Mouse (Mus musculus): ENCODE results near the gene Eif3d. TPM values are rescaled to one million over a fixed set of nuclear protein-coding genes. Genes with fewer than 3 reads are reported as not detected.

Eif3d gene
- polyA plus RNA-seq, 1 experiment: 357 TPM

GRCm38 (mm10) chr15:77983391-77983790, 12.8 kb upstream of the Eif3d start:
- TF ChIP-seq EP300 (IDR thresholded peaks at IDR 0.05; ENCODE audit: insufficient read depth, low read depth, low read length) (no peak), CTCF (IDR thresholded peaks at IDR 0.05; ENCODE audit: low read depth, low read length) (no peak), POLR2A (IDR thresholded peaks at IDR 0.05; ENCODE audit: insufficient read depth, low read length) (no peak)
- no peak overlapping the region for H3K4me3 ChIP-seq (ENCODE audit: low read depth, low read length)
- no peak overlapping the region for H3K9ac ChIP-seq (ENCODE audit: low read depth, poor library complexity, severe bottlenecking)
- H3K9me3 ChIP-seq (replicated peaks; ENCODE audit: control insufficient read depth, insufficient read depth, low read length, poor library complexity, severe bottlenecking): no peaks in the 10 kb centered on the region
- no peaks in the 10 kb centered on the region for H3K4me1 ChIP-seq (ENCODE audit: control insufficient read depth, insufficient read depth, low read length)
- H3K27ac ChIP-seq (ENCODE audit: insufficient read depth, low read length): no peak overlapping the region
- no peaks in the 10 kb centered on the region for H3K36me3 ChIP-seq (ENCODE audit: control insufficient read depth, insufficient read depth, low read length, poor library complexity, severe bottlenecking)
- H3K27me3 ChIP-seq (ENCODE audit: control insufficient read depth, insufficient read depth, low read length, poor library complexity, severe bottlenecking): no peaks in the 10 kb centered on the region

GRCm38 (mm10) chr15:77982195-77982939, 11.8 kb upstream of the Eif3d start:
- Histone ChIP-seq H3K9ac (ENCODE audit: low read depth, poor library complexity, severe bottlenecking) (no peak overlapping the region), H3K27me3 (ENCODE audit: control insufficient read depth, insufficient read depth, low read length, poor library complexity, severe bottlenecking) (no peaks in the 10 kb centered on the region), H3K9me3 (replicated peaks; ENCODE audit: control insufficient read depth, insufficient read depth, low read length, poor library complexity, severe bottlenecking) (no peaks in the 10 kb centered on the region), H3K36me3 (ENCODE audit: control insufficient read depth, insufficient read depth, low read length, poor library complexity, severe bottlenecking) (no peaks in the 10 kb centered on the region), H3K4me1 (ENCODE audit: control insufficient read depth, insufficient read depth, low read length) (no peaks in the 10 kb centered on the region), H3K4me3 (ENCODE audit: low read depth, low read length) (no peak overlapping the region), H3K27ac (ENCODE audit: insufficient read depth, low read length) (no peak overlapping the region)
- no peak for TF ChIP-seq POLR2A (IDR thresholded peaks at IDR 0.05; ENCODE audit: insufficient read depth, low read length)
- TF ChIP-seq CTCF (IDR thresholded peaks at IDR 0.05; ENCODE audit: low read depth, low read length): peak; percentile 89

- no peak for TF ChIP-seq EP300 (IDR thresholded peaks at IDR 0.05; ENCODE audit: insufficient read depth, low read depth, low read length)
- no peak for TF ChIP-seq CTCF (IDR thresholded peaks at IDR 0.05; ENCODE audit: low read depth, low read length)
- TF ChIP-seq POLR2A (IDR thresholded peaks at IDR 0.05; ENCODE audit: insufficient read depth, low read length): no peak
- H3K9me3 ChIP-seq (replicated peaks; ENCODE audit: control insufficient read depth, insufficient read depth, low read length, poor library complexity, severe bottlenecking): no peaks in the 10 kb centered on the region
- no peak overlapping the region for H3K4me3 ChIP-seq (ENCODE audit: low read depth, low read length)
- no peaks in the 10 kb centered on the region for H3K27me3 ChIP-seq (ENCODE audit: control insufficient read depth, insufficient read depth, low read length, poor library complexity, severe bottlenecking)
- no peak overlapping the region for H3K27ac ChIP-seq (ENCODE audit: insufficient read depth, low read length)
- no peak overlapping the region for H3K9ac ChIP-seq (ENCODE audit: low read depth, poor library complexity, severe bottlenecking)
- H3K4me1 ChIP-seq (ENCODE audit: control insufficient read depth, insufficient read depth, low read length): no peaks in the 10 kb centered on the region
- no peaks in the 10 kb centered on the region for H3K36me3 ChIP-seq (ENCODE audit: control insufficient read depth, insufficient read depth, low read length, poor library complexity, severe bottlenecking)
Observed at GRCm38 (mm10) chr15:77981181-77981680, 10.6 kb upstream of the Eif3d start.

GRCm38 (mm10) chr15:77979427-77979865, 8.8 kb upstream of the Eif3d start:
- H3K4me1 ChIP-seq (ENCODE audit: control insufficient read depth, insufficient read depth, low read length): no peaks in the 10 kb centered on the region
- H3K27ac ChIP-seq (ENCODE audit: insufficient read depth, low read length): no peak overlapping the region
- TF ChIP-seq EP300 (IDR thresholded peaks at IDR 0.05; ENCODE audit: insufficient read depth, low read depth, low read length): no peak
- no peak for TF ChIP-seq POLR2A (IDR thresholded peaks at IDR 0.05; ENCODE audit: insufficient read depth, low read length)
- no peak for TF ChIP-seq CTCF (IDR thresholded peaks at IDR 0.05; ENCODE audit: low read depth, low read length)
- no peaks in the 10 kb centered on the region for H3K27me3 ChIP-seq (ENCODE audit: control insufficient read depth, insufficient read depth, low read length, poor library complexity, severe bottlenecking)
- H3K9ac ChIP-seq (ENCODE audit: low read depth, poor library complexity, severe bottlenecking): no peak overlapping the region
- H3K4me3 ChIP-seq (ENCODE audit: low read depth, low read length): no peak overlapping the region
- no peaks in the 10 kb centered on the region for H3K9me3 ChIP-seq (replicated peaks; ENCODE audit: control insufficient read depth, insufficient read depth, low read length, poor library complexity, severe bottlenecking)
- no peaks in the 10 kb centered on the region for H3K36me3 ChIP-seq (ENCODE audit: control insufficient read depth, insufficient read depth, low read length, poor library complexity, severe bottlenecking)

GRCm38 (mm10) chr15:77977663-77978062, 7.0 kb upstream of the Eif3d start:
- H3K36me3 ChIP-seq (ENCODE audit: control insufficient read depth, insufficient read depth, low read length, poor library complexity, severe bottlenecking): no peaks in the 10 kb centered on the region
- no peaks in the 10 kb centered on the region for H3K4me1 ChIP-seq (ENCODE audit: control insufficient read depth, insufficient read depth, low read length)
- H3K9ac ChIP-seq (ENCODE audit: low read depth, poor library complexity, severe bottlenecking): no peak overlapping the region
- H3K27me3 ChIP-seq (ENCODE audit: control insufficient read depth, insufficient read depth, low read length, poor library complexity, severe bottlenecking): no peaks in the 10 kb centered on the region
- H3K27ac ChIP-seq (ENCODE audit: insufficient read depth, low read length): no peak overlapping the region
- TF ChIP-seq POLR2A (IDR thresholded peaks at IDR 0.05; ENCODE audit: insufficient read depth, low read length): no peak
- TF ChIP-seq EP300 (IDR thresholded peaks at IDR 0.05; ENCODE audit: insufficient read depth, low read depth, low read length): no peak
- no peak for TF ChIP-seq CTCF (IDR thresholded peaks at IDR 0.05; ENCODE audit: low read depth, low read length)
- H3K9me3 ChIP-seq (replicated peaks; ENCODE audit: control insufficient read depth, insufficient read depth, low read length, poor library complexity, severe bottlenecking): no peaks in the 10 kb centered on the region
- H3K4me3 ChIP-seq (ENCODE audit: low read depth, low read length): no peak overlapping the region

- no peaks in the 10 kb centered on the region for H3K4me1 ChIP-seq (ENCODE audit: control insufficient read depth, insufficient read depth, low read length)
- H3K4me3 ChIP-seq (ENCODE audit: low read depth, low read length): no peak overlapping the region
- H3K27ac ChIP-seq (ENCODE audit: insufficient read depth, low read length): no peak overlapping the region
- no peak for TF ChIP-seq CTCF (IDR thresholded peaks at IDR 0.05; ENCODE audit: low read depth, low read length)
- no peak for TF ChIP-seq POLR2A (IDR thresholded peaks at IDR 0.05; ENCODE audit: insufficient read depth, low read length)
- no peaks in the 10 kb centered on the region for H3K9me3 ChIP-seq (replicated peaks; ENCODE audit: control insufficient read depth, insufficient read depth, low read length, poor library complexity, severe bottlenecking)
- no peak overlapping the region for H3K9ac ChIP-seq (ENCODE audit: low read depth, poor library complexity, severe bottlenecking)
- H3K36me3 ChIP-seq (ENCODE audit: control insufficient read depth, insufficient read depth, low read length, poor library complexity, severe bottlenecking): no peaks in the 10 kb centered on the region
- no peaks in the 10 kb centered on the region for H3K27me3 ChIP-seq (ENCODE audit: control insufficient read depth, insufficient read depth, low read length, poor library complexity, severe bottlenecking)
Observed at GRCm38 (mm10) chr15:77974165-77974841, 3.7 kb upstream of the Eif3d start.

Data from ES-Bruce4 (cell line).